Mouse (Mus musculus) liver, postnatal 0 days (tissue): ENCODE results near the gene Ccdc186. TPM values are rescaled to one million over a fixed set of nuclear protein-coding genes. Genes with fewer than 3 reads are reported as not detected.

Experiments used
- ATAC-seq: fragments of 200-750 bp; cut with Nextera tagmentation; 2 replicates; pipeline ENCODE4 v1.8.0; 2017; ENCODE audit warnings: mild to moderate bottlenecking, moderate library complexity
- DNase-seq: peaks from one replicate; pipeline ENCODE4 v3.0.0-alpha.2; 2016
- H3K27ac ChIP-seq: fragments of 300-500 bp; sonication (generic); 2 replicates; pipeline ENCODE4 v1.5.1; 2014; ENCODE audit warnings: antibody characterized with exemption, moderate library complexity, mild to moderate bottlenecking, low read depth
- H3K27me3 ChIP-seq: fragments of 300-500 bp; sonication (generic); 2 replicates; pipeline ENCODE4 v1.6.1; 2014; ENCODE audit warnings: low read length, control low read depth, mixed read lengths; ENCODE audit not compliant: insufficient read depth
- H3K36me3 ChIP-seq: fragments of 300-500 bp; sonication (generic); replicated peaks from 2 replicates; pipeline ENCODE4 v1.6.1; 2014; ENCODE audit warnings: mild to moderate bottlenecking, control low read depth, low read length, moderate library complexity, mixed read lengths; ENCODE audit not compliant: insufficient read depth
- H3K4me1 ChIP-seq: fragments of 300-500 bp; sonication (generic); 2 replicates; pipeline ENCODE4 v1.6.1; 2014; ENCODE audit warnings: antibody characterized with exemption, mild to moderate bottlenecking, control low read depth; ENCODE audit not compliant: insufficient read depth
- H3K4me2 ChIP-seq: fragments of 300-500 bp; sonication (generic); 2 replicates; pipeline ENCODE4 v1.6.1; 2014; ENCODE audit warnings: low read depth, mild to moderate bottlenecking, low read length, moderate library complexity, mixed read lengths
- H3K4me3 ChIP-seq: fragments of 300-500 bp; sonication (generic); 2 replicates; pipeline ENCODE4 v1.5.1; 2014; ENCODE audit warnings: low read depth, low read length
- H3K9ac ChIP-seq: fragments of 300-500 bp; sonication (generic); replicated peaks from 2 replicates; pipeline ENCODE4 v1.6.1; 2014; ENCODE audit warnings: mild to moderate bottlenecking, moderate library complexity
- H3K9me3 ChIP-seq: fragments of 300-500 bp; sonication (generic); 2 replicates; pipeline ENCODE4 v1.6.1; 2016; ENCODE audit warnings: mild to moderate bottlenecking, control low read depth, low read length, mixed read lengths
- CTCF ChIP-seq: sonication (generic); IDR thresholded peaks from 2 replicates; pipeline ENCODE4 v1.5.1; 2016; ENCODE audit warnings: antibody characterized with exemption, low read depth
- EP300 ChIP-seq: IDR thresholded peaks from 2 replicates; pipeline ENCODE4 v1.6.1; 2016; ENCODE audit warnings: antibody characterized with exemption, low read depth, mild to moderate bottlenecking
- WGBS: fragments of 180-500 bp; shearing (Covaris S2); extraction: QIAGEN DNeasy Blood & Tissue Kit; methylation state at CpG from one replicate; pipeline ENCODE4 v1.1.7; 2014; ENCODE audit not compliant: insufficient replicate concordance; 5-methylcytosine and 5-hydroxymethylcytosine counted together
- polyA plus RNA-seq: library from polyadenylated mRNA; unstranded; fragments of >200 nt; fragmentation: Nextera tagmentation; extraction: Ambion mirVana; gene quantifications from 2 replicates; pipeline ENCODE4 v1.2.1, GENCODE M21; 2015

The Ccdc186 gene
- polyA plus RNA-seq, 1 experiment from 2014 or later, result 4.6 TPM

DNA sequence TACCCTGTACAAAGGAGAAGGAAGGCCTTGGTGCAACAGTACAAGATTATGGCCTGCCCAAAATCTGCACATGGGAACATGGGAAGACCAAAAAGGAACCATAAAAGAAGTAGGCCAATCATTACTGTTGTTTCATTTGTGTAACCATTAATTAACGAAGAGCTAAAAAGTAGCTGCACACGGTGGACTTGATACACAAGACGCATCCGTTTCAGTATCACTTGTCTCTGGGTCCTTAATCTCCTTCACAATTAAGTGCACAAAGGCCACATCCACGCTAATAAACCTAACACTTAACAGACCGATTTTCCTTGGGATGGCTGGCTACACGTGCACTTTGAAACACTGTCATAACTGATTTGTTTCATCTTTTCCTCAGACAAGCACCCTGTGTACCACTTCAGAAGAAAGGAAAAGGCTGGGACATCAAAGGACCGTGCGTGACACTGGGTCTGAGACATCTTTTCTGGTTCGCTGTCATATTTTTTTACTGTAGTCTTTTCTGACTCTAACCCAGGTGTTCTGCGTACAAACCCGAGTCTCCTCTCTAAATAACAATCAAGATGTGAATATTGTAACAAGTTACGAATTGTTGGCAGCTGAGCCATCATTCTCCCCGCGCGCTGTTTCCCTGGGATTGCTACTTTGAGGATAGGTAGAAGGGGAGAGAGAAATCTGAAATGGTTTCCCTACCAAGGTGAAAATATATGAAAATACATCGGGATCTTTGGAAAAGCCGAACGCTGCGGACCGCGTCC, 771 bp downstream of the Ccdc186 start:
- Histone ChIP-seq H3K36me3 (no peaks in the 10 kb centered on the region), H3K4me2 (peak overlapping the region; percentile 88), H3K4me3 (peak overlapping the region; percentile 84), H3K27ac (peak overlapping the region; percentile 83; the same call in 1 of the 2 replicates), H3K9me3 (no peaks in the 10 kb centered on the region), H3K27me3 (no peaks in the 10 kb centered on the region), H3K4me1 (peaks cover 40% of the 10 kb centered on the region), H3K9ac (peak overlapping the region; percentile 91)
- 13% methylated on average over 22 of the region's 22 CpGs for WGBS
- DNase-seq (no peak), ATAC-seq (no peak)
- no peak for TF ChIP-seq CTCF

DNA sequence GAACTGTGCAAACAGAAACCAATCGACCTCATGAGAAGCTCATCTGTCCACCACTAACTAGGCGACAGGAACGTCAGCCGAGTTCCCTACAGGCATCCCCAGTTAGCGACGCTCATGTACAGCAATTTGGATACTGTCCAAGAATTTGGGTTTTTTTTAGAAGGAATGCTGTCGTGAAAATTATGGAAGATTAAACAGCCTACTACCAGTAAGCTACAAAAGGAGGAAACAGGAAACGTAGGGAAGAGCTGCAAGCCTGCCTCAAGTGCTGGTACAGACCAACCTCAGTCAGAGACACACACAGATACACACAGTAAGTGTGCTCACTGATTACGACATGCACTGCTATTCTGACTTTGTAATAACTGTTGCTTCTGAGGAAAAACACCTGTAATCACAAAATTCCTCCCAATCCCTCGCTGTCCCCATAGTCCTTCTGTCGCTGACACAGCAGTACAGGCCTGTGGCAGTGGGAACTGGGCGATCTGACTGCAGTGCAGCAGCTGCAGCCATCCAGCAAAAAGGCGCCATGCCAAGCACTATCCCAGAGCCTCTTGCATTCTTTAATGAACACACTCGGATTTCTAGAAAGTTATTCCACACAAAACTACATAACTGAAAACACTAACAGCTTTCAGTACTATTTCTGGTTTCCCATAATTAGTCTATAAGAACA, 4.0 kb downstream of the Ccdc186 start:
- 53% methylated on average over 14 of the region's 14 CpGs for WGBS
- no peaks in the 10 kb centered on the region for H3K27me3 ChIP-seq
- H3K27ac ChIP-seq, result 0 out of 2 replicates have a peak overlapping the region, but pooled peaks have one; percentile 8
- H3K9ac ChIP-seq, result no peak overlapping the region
- no peak for DNase-seq
- H3K4me1 ChIP-seq, result peaks cover 40% of the 10 kb centered on the region
- 0 out of 2 replicates have a peak overlapping the region, but pooled peaks have one; percentile 3 for H3K4me2 ChIP-seq
- TF ChIP-seq EP300 (no peak), CTCF (no peak)
- no peak overlapping the region for H3K4me3 ChIP-seq
- H3K9me3 ChIP-seq, result no peaks in the 10 kb centered on the region
- no peak for ATAC-seq
- H3K36me3 ChIP-seq, result peaks cover 4% of the 10 kb centered on the region

DNA sequence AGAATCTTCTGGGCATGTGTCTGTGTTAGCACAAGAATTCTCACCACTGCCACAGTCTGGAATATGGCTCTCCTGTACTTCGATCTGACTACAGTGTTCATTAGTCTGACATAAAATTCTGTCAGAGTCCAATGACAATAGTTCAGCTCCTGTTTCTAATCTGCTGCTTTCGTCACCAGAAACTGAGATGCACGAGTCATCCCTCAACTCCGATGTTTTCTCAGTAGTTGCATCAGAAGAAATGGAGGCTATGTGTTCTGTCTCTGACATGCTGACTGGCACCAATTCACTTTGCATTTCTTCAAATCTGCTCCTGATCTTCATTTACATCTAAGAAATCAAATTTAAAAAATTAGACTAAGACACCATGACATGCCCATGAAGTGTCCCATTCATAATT, 8.6 kb downstream of the Ccdc186 start:
- H3K4me3 ChIP-seq, result no peak overlapping the region
- 76% methylated on average over 4 of the region's 4 CpGs for WGBS
- TF ChIP-seq EP300 (no peak), CTCF (no peak)
- H3K9me3 ChIP-seq, result no peaks in the 10 kb centered on the region
- H3K4me2 ChIP-seq, result no peak overlapping the region
- H3K27me3 ChIP-seq, result no peaks in the 10 kb centered on the region
- peaks cover 21% of the 10 kb centered on the region for H3K4me1 ChIP-seq
- ATAC-seq (no peak), DNase-seq (no peak)
- no peak overlapping the region for H3K9ac ChIP-seq
- H3K36me3 ChIP-seq, result peaks cover 27% of the 10 kb centered on the region
- H3K27ac ChIP-seq, result no peak overlapping the region

GRCm38 (mm10) chr19:56811590-56811989, 10.4 kb downstream of the Ccdc186 start:
- H3K4me3 ChIP-seq, result no peak overlapping the region
- WGBS, result 25% methylated on average over 9 of the region's 9 CpGs
- TF ChIP-seq CTCF (peak; percentile 85), EP300 (peak; percentile 69)
- no peak overlapping the region for H3K27ac ChIP-seq
- H3K4me2 ChIP-seq, result no peak overlapping the region
- no peak overlapping the region for H3K9ac ChIP-seq
- ATAC-seq, result peak; percentile 78
- no peaks in the 10 kb centered on the region for H3K27me3 ChIP-seq
- H3K9me3 ChIP-seq, result no peaks in the 10 kb centered on the region
- peaks cover 3% of the 10 kb centered on the region for H3K4me1 ChIP-seq
- peaks cover 43% of the 10 kb centered on the region for H3K36me3 ChIP-seq
- DNase-seq, result peak; percentile 75

DNA sequence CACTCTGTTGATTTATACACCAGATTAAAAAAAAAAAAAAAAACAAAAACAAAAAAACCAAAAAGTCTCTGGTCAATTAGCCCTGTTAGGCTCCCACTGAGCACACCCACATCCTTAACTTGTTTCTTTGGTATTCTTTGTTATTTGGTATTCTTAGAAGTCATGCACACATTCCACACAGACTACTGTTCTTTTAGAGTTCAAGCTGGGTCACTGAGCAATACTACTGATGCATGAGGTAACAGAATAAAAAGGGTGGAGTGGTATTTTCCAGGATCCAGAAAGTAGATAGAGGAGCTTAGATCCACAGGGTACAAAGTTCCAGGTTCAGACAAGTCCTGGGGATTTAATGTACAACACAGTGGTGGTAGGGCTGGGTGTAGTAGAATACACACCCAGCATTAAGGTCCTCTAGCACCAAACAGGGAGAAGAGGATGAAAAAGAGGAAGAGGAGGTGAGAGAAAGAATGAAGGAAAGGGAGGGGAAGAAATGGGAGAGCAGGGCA, 11.3 kb downstream of the Ccdc186 start:
- Histone ChIP-seq H3K4me2 (no peak overlapping the region), H3K4me3 (no peak overlapping the region), H3K27ac (no peak overlapping the region), H3K9ac (no peak overlapping the region), H3K9me3 (no peaks in the 10 kb centered on the region), H3K36me3 (peaks cover 43% of the 10 kb centered on the region), H3K27me3 (no peaks in the 10 kb centered on the region), H3K4me1 (no peaks in the 10 kb centered on the region)
- no peak for TF ChIP-seq CTCF
- TF ChIP-seq EP300, result no peak
- no peak for DNase-seq
- no peak for ATAC-seq

DNA sequence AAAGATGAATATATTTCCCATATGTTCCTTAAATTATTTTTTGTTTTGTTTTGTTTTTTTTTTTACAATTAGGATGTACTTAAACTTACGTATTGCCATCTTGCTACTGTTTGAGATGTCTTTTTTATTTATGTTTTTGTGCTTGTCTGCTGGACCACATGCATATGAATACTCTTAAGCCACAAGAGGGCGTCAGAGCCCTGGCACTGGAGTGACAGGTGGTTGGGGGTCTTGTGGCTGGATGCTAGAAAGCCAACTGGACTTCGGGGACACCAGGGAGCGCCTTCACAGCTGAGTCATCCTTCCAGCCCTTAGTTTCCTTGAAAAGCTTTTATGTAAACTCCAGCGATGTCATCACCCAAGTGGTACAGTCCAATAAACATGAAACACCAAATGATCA, 13.2 kb downstream of the Ccdc186 start:
- no peak overlapping the region for H3K4me3 ChIP-seq
- no peaks in the 10 kb centered on the region for H3K9me3 ChIP-seq
- no peak for DNase-seq
- no peaks in the 10 kb centered on the region for H3K27me3 ChIP-seq
- H3K4me2 ChIP-seq, result no peak overlapping the region
- H3K27ac ChIP-seq, result no peak overlapping the region
- H3K9ac ChIP-seq, result no peak overlapping the region
- H3K4me1 ChIP-seq, result no peaks in the 10 kb centered on the region
- peak; percentile 43 for TF ChIP-seq CTCF
- TF ChIP-seq EP300, result no peak
- no peak for ATAC-seq
- 73% methylated on average over 5 of the region's 5 CpGs for WGBS
- H3K36me3 ChIP-seq, result peaks cover 52% of the 10 kb centered on the region
